Mouse (Mus musculus) forebrain, embryonic 12.5 days (tissue): ENCODE measurements around the gene Aifm3. TPM values are rescaled to one million over a fixed set of nuclear protein-coding genes. Genes with fewer than 3 reads are reported as not detected.

Experiments
- polyA plus RNA-seq: library from polyadenylated mRNA; unstranded; fragments of >200 nt; fragmentation: Nextera tagmentation; extraction: Ambion mirVana; gene quantifications from 2 replicates; pipeline ENCODE4 v1.2.1, GENCODE M21; 2016

The Aifm3 gene
- polyA plus RNA-seq, 1 experiment from 2014 or later = 6.8 TPM

Other genes starting within 250 kb of the Aifm3 start
- gene Tmem191c, start 213.5 kb upstream of the Aifm3 start, polyA plus RNA-seq = 13.9 and 14.3 TPM in 2 replicates
- 0.28 and 0.33 TPM in 2 replicates for gene Serpind1, start 158.2 kb upstream of the Aifm3 start, polyA plus RNA-seq
- 15.5 and 16.9 TPM in 2 replicates for gene Snap29, start 83.6 kb upstream of the Aifm3 start, polyA plus RNA-seq
- 59.7 and 67.8 TPM in 2 replicates for gene Pi4ka, start 83.3 kb upstream of the Aifm3 start, polyA plus RNA-seq
- 101 and 117 TPM in 2 replicates for gene Crkl, start 37.6 kb upstream of the Aifm3 start, polyA plus RNA-seq
- 101 TPM in 2 replicates for gene Lztr1, start 19.1 kb downstream of the Aifm3 start, polyA plus RNA-seq
- gene Thap7, start 41.5 kb downstream of the Aifm3 start, polyA plus RNA-seq = 57.5 and 57.6 TPM in 2 replicates
- gene Lrrc74b, start 71.6 kb downstream of the Aifm3 start, polyA plus RNA-seq = 0.17 and 0.31 TPM in 2 replicates
- gene P2rx6, start 72.3 kb downstream of the Aifm3 start, polyA plus RNA-seq = 0.42 and 0.59 TPM in 2 replicates
- 5.5 and 6.6 TPM in 2 replicates for gene Slc7a4, start 93.6 kb downstream of the Aifm3 start, polyA plus RNA-seq
- 43.6 and 52.8 TPM in 2 replicates for gene Smpd4, start 129.7 kb downstream of the Aifm3 start, polyA plus RNA-seq
- gene Ccdc74a, start 156.9 kb downstream of the Aifm3 start, polyA plus RNA-seq = 5.8 and 6.3 TPM in 2 replicates
- gene Med15, start 243.3 kb downstream of the Aifm3 start, polyA plus RNA-seq = 45.1 and 46.7 TPM in 2 replicates